Mouse (Mus musculus): Measurements from ENCODE around the gene Tas2r119. TPM values are rescaled to one million over a fixed set of nuclear protein-coding genes. Genes with fewer than 3 reads are reported as not detected.

The Tas2r119 gene
- polyA plus RNA-seq, 1 experiment from 2014 or later = not detected

DNA sequence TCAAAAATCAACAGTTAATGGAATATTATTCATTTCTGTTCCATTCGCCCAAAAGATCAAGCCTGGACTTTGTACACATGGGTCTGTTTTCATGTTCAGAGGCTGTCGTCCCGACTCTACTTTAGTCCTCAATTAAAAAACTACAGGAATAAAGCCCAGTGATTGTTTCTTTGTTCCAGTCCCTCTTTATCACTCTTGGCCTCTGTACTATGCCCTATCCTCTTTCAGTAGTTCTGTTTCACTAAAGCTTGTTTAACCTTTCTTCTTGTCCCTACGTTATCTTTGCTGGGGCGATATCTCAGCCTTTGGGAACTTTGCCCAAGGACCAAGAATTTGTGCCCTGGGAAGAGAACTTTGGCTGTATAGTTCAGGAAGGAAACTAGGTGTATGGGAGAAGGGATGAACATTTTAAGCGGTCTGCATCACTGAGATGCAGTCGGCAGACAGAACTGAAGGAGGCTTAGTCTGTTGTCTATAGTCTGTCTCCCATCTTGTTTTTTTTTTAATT is 49.9 kb downstream of the Tas2r119 start:
- Histone ChIP-seq H3K27ac (replicated peaks) (no peak overlapping the region), H3K9ac (no peak overlapping the region), H3K9me3 (no peaks in the 10 kb centered on the region), H3K36me3 (no peaks in the 10 kb centered on the region), H3K4me1 (replicated peaks) (no peaks in the 10 kb centered on the region), H3K4me3 (no peak overlapping the region), H3K27me3 (no peaks in the 10 kb centered on the region), H3K4me2 (no peak overlapping the region)
- no peak for ATAC-seq (ENCODE audit: low FRiP score, low read depth)
- WGBS = 92% methylated on average over 7 of the region's 7 CpGs

Other genes with a start within 250 kb of the Tas2r119 start
- gene Sema5a, start 67.5 kb downstream of the Tas2r119 start, polyA plus RNA-seq (2015; fragmentation: Nextera tagmentation; extraction: Ambion mirVana) = 8.8 and 11.1 TPM in 2 replicates